Mouse (Mus musculus) heart, embryonic 12.5 days (tissue): ENCODE results near the gene Pla2g5. TPM values are rescaled to one million over a fixed set of nuclear protein-coding genes. Genes with fewer than 3 reads are reported as not detected.

Source experiments
- ATAC-seq: fragments of 200-750 bp; cut with Nextera tagmentation; 2 replicates; pipeline ENCODE4 v1.8.0; 2017; ENCODE audit warnings: moderate TSS enrichment, moderate library complexity; ENCODE audit not compliant: insufficient number of reproducible peaks, low FRiP score
- H3K27ac ChIP-seq: fragments of 300-500 bp; sonication (generic); 2 replicates; pipeline ENCODE4 v1.5.1; 2016; ENCODE audit warnings: mild to moderate bottlenecking, moderate library complexity; ENCODE audit not compliant: poor library complexity, severe bottlenecking
- H3K27me3 ChIP-seq: fragments of 300-500 bp; sonication (generic); replicated peaks from 2 replicates; pipeline ENCODE4 v1.6.1; 2016; ENCODE audit warnings: mild to moderate bottlenecking, moderate library complexity
- H3K36me3 ChIP-seq: fragments of 300-500 bp; sonication (generic); 2 replicates; pipeline ENCODE4 v1.6.1; 2016; ENCODE audit warnings: mild to moderate bottlenecking, moderate library complexity
- H3K4me1 ChIP-seq: fragments of 300-500 bp; sonication (generic); replicated peaks from 2 replicates; pipeline ENCODE4 v1.6.1; 2016; ENCODE audit warnings: mild to moderate bottlenecking
- H3K4me2 ChIP-seq: fragments of 300-500 bp; sonication (generic); 2 replicates; pipeline ENCODE4 v1.6.1; 2016; ENCODE audit warnings: mild to moderate bottlenecking, moderate library complexity
- H3K4me3 ChIP-seq: fragments of 300-500 bp; sonication (generic); 2 replicates; pipeline ENCODE4 v1.5.1; 2016; ENCODE audit warnings: mild to moderate bottlenecking
- H3K9ac ChIP-seq: fragments of 300-500 bp; sonication (generic); 2 replicates; pipeline ENCODE4 v1.6.1; 2016; ENCODE audit warnings: mild to moderate bottlenecking, moderate library complexity
- H3K9me3 ChIP-seq: fragments of 300-500 bp; sonication (generic); replicated peaks from 2 replicates; pipeline ENCODE4 v1.6.1; 2016; ENCODE audit warnings: mild to moderate bottlenecking, moderate library complexity
- WGBS: fragments of 180-500 bp; shearing (Covaris S2); methylation state at CpG from one replicate; pipeline ENCODE4 v1.1.7; 2016; 5-methylcytosine and 5-hydroxymethylcytosine counted together
- polyA plus RNA-seq: library from polyadenylated mRNA; unstranded; fragments of >200 nt; fragmentation: Nextera tagmentation; extraction: Ambion mirVana; gene quantifications from 2 replicates; pipeline ENCODE4 v1.2.1, GENCODE M21; 2016

Pla2g5 gene
- polyA plus RNA-seq, 1 experiment from 2014 or later = 2.6 TPM

DNA sequence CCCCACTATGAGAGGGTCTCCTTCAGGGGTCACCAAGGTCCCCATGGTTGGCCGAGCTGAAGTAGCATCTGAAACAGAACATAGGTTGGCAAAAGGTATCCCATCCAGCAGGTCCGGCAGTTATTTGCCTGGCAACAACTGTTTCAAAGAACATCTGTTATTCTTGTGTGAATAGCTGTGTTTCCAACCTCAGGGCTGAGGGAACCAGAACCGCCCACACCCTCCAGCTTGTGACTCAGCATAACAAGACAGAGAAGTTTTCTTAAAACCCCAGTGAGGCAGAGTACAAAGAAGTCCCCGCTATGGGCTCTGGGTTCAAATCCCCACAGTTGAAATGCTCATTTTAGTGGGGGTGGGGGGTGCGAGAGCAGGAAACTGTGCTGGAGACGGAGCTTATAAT is 81.2 kb downstream of the Pla2g5 start:
- Histone ChIP-seq H3K4me1 (no peaks in the 10 kb centered on the region), H3K4me3 (no peak overlapping the region), H3K36me3 (no peaks in the 10 kb centered on the region), H3K27ac (no peak overlapping the region), H3K9me3 (no peaks in the 10 kb centered on the region), H3K9ac (no peak overlapping the region), H3K4me2 (no peak overlapping the region), H3K27me3 (peaks cover 57% of the 10 kb centered on the region)
- WGBS = 73% methylated on average over 6 of the region's 6 CpGs
- ATAC-seq = no peak

DNA sequence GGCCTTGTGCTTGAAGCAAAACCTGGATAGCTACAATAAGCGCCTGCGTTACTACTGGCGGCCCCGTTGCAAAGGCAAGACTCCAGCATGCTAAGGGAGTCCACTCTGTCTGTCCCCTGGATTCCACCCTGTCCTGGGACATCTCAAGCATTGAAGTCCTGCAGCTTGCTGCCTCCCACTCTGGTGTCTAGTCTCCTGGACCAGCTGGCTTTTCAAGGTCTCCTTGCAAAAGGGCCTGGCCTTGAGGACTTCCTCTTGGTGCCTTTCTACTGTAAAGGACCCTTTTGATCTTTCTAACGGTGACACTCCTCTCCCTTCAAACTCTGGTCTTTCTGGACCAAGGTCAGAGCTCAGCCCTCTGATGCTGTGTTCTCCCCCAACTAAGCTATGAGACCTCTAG is 83.0 kb downstream of the Pla2g5 start:
- no peaks in the 10 kb centered on the region for H3K36me3 ChIP-seq
- H3K4me3 ChIP-seq = no peak overlapping the region
- 79% methylated on average over 5 of the region's 5 CpGs for WGBS
- H3K27ac ChIP-seq = no peak overlapping the region
- peaks cover 55% of the 10 kb centered on the region for H3K27me3 ChIP-seq
- ATAC-seq = no peak
- H3K4me1 ChIP-seq = no peaks in the 10 kb centered on the region
- H3K9me3 ChIP-seq = no peaks in the 10 kb centered on the region
- no peak overlapping the region for H3K9ac ChIP-seq
- H3K4me2 ChIP-seq = no peak overlapping the region

DNA sequence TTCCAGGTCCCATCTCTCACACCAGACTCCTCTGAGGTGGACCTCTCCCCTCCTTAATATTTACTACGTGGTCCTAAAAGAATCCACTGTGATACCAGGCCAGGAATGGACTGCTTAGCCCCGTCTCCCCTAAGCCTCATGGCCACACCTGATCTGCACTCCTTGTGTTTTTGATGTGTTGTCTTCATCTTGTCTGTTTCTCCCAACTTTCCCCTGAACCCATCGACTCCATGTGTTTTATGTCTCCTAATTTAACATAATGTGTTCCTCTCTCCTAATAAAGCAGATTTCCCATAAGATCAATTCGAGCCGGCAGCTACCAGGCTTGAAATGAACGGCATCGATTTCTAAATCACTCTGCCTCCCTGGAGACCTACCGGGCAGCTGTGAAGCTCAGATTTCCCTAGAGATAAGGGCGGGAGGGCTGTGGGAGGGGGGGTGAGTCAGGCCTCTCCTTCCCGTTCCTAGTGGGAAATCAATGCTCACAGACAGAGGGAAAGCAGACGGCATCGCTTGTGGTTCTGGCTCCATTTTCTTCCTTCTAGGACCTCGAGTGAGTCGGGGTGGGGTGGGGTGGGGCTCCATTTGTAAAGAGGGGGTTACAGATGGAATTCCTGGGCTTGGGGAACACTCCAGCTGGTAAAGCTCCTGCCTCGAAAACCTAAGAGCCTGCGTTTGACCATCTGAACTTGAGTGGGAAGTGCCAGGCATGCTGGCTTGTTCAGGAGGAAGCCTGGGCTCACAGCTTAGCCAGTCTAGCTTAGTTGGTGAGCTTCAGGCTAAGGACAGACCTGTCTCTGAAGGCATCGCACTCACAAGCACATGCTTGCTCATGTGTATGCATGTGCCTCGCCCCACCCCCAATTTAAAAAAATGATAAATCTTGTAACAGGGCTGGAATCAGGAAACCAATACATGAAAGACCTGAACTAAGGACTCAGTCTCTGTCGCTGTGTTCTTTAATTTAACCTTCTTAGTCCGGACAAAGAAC is 85.6 kb downstream of the Pla2g5 start:
- H3K4me3 ChIP-seq = no peak overlapping the region
- H3K4me1 ChIP-seq = no peaks in the 10 kb centered on the region
- no peak overlapping the region for H3K27ac ChIP-seq
- no peak overlapping the region for H3K4me2 ChIP-seq
- WGBS = 43% methylated on average over 20 of the region's 20 CpGs
- no peaks in the 10 kb centered on the region for H3K36me3 ChIP-seq
- H3K27me3 ChIP-seq = peaks cover 49% of the 10 kb centered on the region
- no peak for ATAC-seq
- no peak overlapping the region for H3K9ac ChIP-seq
- H3K9me3 ChIP-seq = no peaks in the 10 kb centered on the region

DNA sequence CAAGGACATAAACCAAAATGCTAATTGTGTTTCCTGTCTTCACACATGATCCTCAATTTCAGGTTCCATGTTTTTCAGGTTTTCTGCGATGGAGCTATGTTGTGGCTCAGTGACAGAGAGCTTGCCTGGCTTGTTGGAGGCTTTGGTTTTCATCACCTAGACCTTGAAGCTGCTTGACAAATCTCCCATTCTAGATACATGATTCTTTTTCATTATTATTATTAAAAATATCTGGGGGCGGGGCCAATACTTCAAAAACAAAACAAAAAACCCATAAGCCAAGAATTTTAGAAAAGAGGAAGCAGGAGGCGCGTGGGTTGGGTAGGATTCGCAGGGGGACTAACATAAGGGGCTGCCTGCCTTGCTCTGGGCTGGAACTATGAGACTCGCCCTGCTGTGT is 87.8 kb downstream of the Pla2g5 start, which contains the start of gene Pla2g2d:
TSS of gene Pla2g2d (plus strand) at position 301 of the 400 bp plus-strand sequence.
- Histone ChIP-seq H3K4me2 (no peak within 1 kb of the TSS), H3K27me3 (peaks cover 39% of the 10 kb centered on the region), H3K9me3 (no peaks in the 10 kb centered on the region), H3K4me1 (no peaks in the 10 kb centered on the region), H3K9ac (no peak within 1 kb of the TSS), H3K36me3 (no peaks in the 10 kb centered on the region), H3K4me3 (no peak within 1 kb of the TSS), H3K27ac (no peak within 1 kb of the TSS)
- 67% methylated on average over 6 of the region's 6 CpGs for WGBS
- no peak for ATAC-seq

DNA sequence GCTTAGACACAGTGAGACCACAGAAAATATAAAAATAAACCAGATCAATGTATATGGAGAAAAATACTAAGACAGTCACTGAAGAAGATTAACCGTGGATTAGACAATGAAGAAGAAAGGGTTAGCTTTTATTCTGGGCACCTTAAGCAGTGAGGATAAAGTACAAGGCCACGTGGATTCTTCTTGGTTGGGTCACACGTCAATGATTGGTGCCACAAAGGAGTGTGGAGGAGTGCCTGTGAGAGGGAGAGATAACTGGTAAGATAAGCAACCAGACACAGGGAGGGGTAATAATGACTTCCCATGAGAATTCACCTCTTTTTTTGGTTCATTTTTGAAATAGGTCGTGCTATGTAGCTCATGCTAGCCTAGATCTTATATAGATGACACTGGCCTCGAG is 90.9 kb downstream of the Pla2g5 start:
- ATAC-seq = no peak
- no peak overlapping the region for H3K9ac ChIP-seq
- no peaks in the 10 kb centered on the region for H3K9me3 ChIP-seq
- H3K4me3 ChIP-seq = no peak overlapping the region
- no peak overlapping the region for H3K27ac ChIP-seq
- no peaks in the 10 kb centered on the region for H3K36me3 ChIP-seq
- H3K4me2 ChIP-seq = no peak overlapping the region
- WGBS = 68% methylated on average over 5 of the region's 5 CpGs
- H3K27me3 ChIP-seq = peaks cover 9% of the 10 kb centered on the region; the same call in 1 of the 2 replicates
- H3K4me1 ChIP-seq = no peaks in the 10 kb centered on the region

DNA sequence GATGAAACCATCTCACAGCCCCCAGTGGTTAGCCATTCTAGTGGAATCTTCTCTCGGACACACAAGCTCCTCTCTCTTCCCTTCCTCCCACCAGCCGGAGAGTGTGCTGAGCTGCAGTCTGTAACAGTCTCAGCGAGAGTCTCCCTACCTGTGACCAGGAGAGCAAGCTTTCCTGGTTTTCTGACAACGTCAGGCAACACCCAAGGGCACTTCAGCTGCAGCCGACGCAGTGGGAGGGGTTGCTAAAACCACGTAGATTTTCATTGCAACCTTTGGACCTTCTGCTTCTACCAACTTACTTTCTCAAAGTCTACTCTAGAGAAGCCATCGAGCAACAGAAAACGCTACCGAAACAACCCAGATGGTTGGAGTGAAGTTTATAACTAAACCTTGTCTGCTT is 91.3 kb downstream of the Pla2g5 start:
- no peak overlapping the region for H3K4me3 ChIP-seq
- H3K9ac ChIP-seq = no peak overlapping the region
- H3K36me3 ChIP-seq = no peaks in the 10 kb centered on the region
- H3K9me3 ChIP-seq = no peaks in the 10 kb centered on the region
- no peaks in the 10 kb centered on the region for H3K4me1 ChIP-seq
- no peak overlapping the region for H3K4me2 ChIP-seq
- no peak for ATAC-seq
- no peak overlapping the region for H3K27ac ChIP-seq
- peaks cover 5% of the 10 kb centered on the region; the same call in 1 of the 2 replicates for H3K27me3 ChIP-seq
- WGBS = 73% methylated on average over 10 of the region's 10 CpGs

DNA sequence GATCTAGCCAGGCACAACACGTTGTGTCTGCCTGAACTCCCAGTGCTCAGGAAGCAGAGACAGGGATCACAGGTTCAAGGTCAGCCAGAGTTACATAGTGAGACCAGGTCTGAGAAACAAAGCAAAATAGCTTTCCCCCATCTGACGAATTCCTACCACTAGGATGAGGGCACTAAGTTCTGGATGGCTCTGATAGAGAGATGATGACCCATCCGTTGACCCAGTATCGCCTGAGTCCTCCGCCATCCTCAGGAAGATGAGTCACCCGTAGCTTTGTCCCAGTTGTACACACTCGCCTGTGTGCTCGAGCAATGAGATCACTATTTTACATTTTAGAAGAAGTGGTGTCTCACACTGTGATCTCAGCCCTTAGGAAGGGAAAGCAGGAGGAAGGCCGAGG is 101.0 kb downstream of the Pla2g5 start:
- 59% methylated on average over 9 of the region's 9 CpGs for WGBS
- Histone ChIP-seq H3K36me3 (no peaks in the 10 kb centered on the region), H3K4me2 (no peak overlapping the region), H3K27ac (no peak overlapping the region), H3K9me3 (no peaks in the 10 kb centered on the region), H3K4me3 (no peak overlapping the region), H3K27me3 (0 out of 2 replicates have a peak, but pooled peaks cover 10% of the 10 kb centered on the region), H3K9ac (no peak overlapping the region), H3K4me1 (no peaks in the 10 kb centered on the region)
- no peak for ATAC-seq

DNA sequence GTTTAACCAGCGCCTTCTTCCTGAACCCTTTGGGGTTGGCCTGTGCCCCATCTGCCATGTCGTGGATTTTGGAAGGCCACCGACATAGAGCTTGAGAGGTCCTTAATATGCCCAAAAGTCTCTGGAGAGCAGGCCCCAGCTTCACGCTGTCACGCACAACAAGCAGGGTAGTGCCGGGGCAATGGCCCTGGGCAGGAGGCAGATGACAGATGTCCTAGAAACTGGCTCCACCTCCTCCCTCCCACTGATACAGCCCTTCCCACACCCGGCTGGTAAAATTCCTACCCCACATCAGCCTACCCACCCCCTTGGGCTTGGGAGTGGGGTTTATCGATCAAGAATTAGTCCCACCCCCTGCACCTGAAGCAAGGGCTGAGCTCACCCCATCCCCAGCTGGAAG is 105.9 kb downstream of the Pla2g5 start, which contains the start of gene Pla2g2f:
TSS of gene Pla2g2f (minus strand) at position 211 of the 400 bp plus-strand sequence.
- Histone ChIP-seq H3K4me3 (no peak within 1 kb of the TSS), H3K4me1 (no peaks in the 10 kb centered on the region; the same call in 1 of the 2 replicates), H3K27ac (no peak within 1 kb of the TSS), H3K36me3 (no peaks in the 10 kb centered on the region), H3K27me3 (0 out of 2 replicates have a peak, but pooled peaks cover 8% of the 10 kb centered on the region), H3K9me3 (peaks cover 4% of the 10 kb centered on the region; the same call in 1 of the 2 replicates), H3K9ac (no peak within 1 kb of the TSS), H3K4me2 (no peak within 1 kb of the TSS)
- no peak for ATAC-seq
- 74% methylated on average over 8 of the region's 8 CpGs for WGBS

DNA sequence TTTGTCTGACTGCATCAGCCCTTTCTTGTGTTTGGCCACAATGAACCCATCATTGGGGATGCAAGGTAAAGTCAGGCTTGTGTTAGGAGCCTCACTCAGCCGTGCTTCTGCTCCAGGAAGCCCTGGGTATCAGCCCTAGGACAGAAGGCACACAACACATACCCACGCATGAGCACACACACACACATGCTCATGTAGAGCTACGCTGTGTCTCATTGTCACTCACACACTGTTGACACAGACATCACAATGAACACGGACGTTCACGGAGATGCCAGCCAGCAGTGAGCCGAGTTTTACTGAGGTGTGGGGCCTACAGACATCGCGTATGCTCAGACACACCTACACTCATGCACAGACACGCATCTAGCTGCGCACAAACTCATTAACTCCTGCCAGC is 107.3 kb downstream of the Pla2g5 start:
- no peak overlapping the region for H3K4me3 ChIP-seq
- H3K4me2 ChIP-seq = no peak overlapping the region
- no peaks in the 10 kb centered on the region; the same call in 1 of the 2 replicates for H3K4me1 ChIP-seq
- H3K27me3 ChIP-seq = 0 out of 2 replicates have a peak, but pooled peaks cover 8% of the 10 kb centered on the region
- H3K36me3 ChIP-seq = no peaks in the 10 kb centered on the region
- H3K9ac ChIP-seq = no peak overlapping the region
- WGBS = 80% methylated on average over 11 of the region's 11 CpGs
- no peak for ATAC-seq
- peaks cover 6% of the 10 kb centered on the region; the same call in 1 of the 2 replicates for H3K9me3 ChIP-seq
- no peak overlapping the region for H3K27ac ChIP-seq

DNA sequence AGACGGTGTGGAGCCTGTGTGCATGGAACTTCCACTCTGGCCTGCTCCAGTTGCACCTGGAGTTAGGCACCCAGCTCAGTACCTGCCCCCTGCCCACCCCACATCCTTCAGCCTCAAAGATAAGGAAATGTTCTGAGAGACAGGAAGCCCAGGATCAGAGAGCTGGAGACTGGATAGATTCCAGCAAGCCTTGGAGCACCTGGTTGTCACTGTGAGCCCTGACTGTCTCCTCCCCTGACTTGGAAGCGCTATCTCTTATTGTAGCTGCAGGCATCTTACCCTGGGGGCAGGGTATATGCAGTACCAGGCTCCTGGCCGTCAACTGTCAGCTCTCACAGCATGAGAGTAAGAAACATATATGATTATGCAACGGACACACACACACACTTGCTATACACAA is 107.8 kb downstream of the Pla2g5 start:
- no peak overlapping the region for H3K9ac ChIP-seq
- 0 out of 2 replicates have a peak, but pooled peaks cover 8% of the 10 kb centered on the region for H3K27me3 ChIP-seq
- H3K9me3 ChIP-seq = peaks cover 6% of the 10 kb centered on the region; the same call in 1 of the 2 replicates
- H3K4me3 ChIP-seq = no peak overlapping the region
- no peak overlapping the region for H3K27ac ChIP-seq
- no peaks in the 10 kb centered on the region for H3K36me3 ChIP-seq
- WGBS = 64% methylated on average over 4 of the region's 4 CpGs
- H3K4me2 ChIP-seq = no peak overlapping the region
- H3K4me1 ChIP-seq = no peaks in the 10 kb centered on the region; the same call in 1 of the 2 replicates
- ATAC-seq = no peak

DNA sequence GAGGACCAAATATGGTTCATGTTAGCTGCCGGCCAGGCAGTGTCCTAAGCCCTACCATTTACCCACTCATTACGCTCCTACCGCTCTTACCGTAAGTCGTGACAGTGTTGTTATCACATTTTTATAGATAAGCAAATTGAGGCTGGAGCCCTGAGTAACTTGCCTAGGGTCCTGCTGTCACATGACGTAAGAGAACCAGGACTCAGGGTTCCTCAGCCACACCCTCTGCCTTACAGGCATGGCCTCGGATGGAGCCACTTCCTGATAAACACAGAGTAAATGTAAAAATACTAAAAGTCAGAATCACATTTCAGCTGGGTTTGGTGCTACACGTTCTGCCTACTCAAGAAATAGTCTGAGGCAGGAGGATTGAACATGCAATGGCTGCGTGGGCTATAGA is 108.8 kb downstream of the Pla2g5 start:
- no peak for ATAC-seq

More for the DNA sequence above, 108.8 kb downstream of the Pla2g5 start:
- H3K4me3 ChIP-seq = no peak overlapping the region
- no peak overlapping the region for H3K4me2 ChIP-seq
- no peaks in the 10 kb centered on the region; the same call in 1 of the 2 replicates for H3K4me1 ChIP-seq
- 32% methylated on average over 9 of the region's 9 CpGs for WGBS
- H3K9ac ChIP-seq = no peak overlapping the region
- peaks cover 6% of the 10 kb centered on the region; the same call in 1 of the 2 replicates for H3K9me3 ChIP-seq
- peaks cover 1% of the 10 kb centered on the region; the same call in 1 of the 2 replicates for H3K27me3 ChIP-seq
- no peaks in the 10 kb centered on the region for H3K36me3 ChIP-seq
- no peak overlapping the region for H3K27ac ChIP-seq
